Mouse (Mus musculus): ENCODE results near the gene Tram1l1.

DNA sequence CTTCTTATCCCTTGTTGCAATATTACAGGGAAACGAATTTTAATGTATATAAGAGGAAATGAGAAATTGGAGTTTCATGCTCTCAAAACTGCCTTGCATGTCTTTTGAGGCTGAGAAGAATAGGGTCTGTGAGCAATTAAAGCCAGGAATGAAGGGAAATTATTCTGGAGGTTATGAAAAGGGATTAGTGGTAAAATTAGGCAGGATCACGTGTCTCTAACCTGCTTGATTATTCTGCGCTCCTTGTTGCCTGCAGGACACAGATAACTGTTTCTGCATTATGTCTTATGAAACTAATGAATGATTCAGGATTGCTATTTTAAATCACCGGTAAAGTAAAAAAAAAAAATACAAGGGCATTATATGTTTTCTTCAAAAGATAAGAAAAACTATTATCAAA, 49.4 kb upstream of the Tram1l1 start:
- TF ChIP-seq CTCF (IDR thresholded peaks at IDR 0.05; ENCODE audit: control insufficient read depth, insufficient read depth, low read length) (no peak), POLR2A (IDR thresholded peaks at IDR 0.05; ENCODE audit: borderline replicate concordance, control insufficient read depth, low read depth, low read length) (no peak)

All from bone marrow, adult 2 months (tissue).